Mouse (Mus musculus) fibroblast of lung, adult 2 months (primary cell): ENCODE results near the gene Heyl.
"Not testable (repeated sequence)": the region's sequence is repeated elsewhere in the genome, so short reads cannot be mapped to it uniquely, and the experiment has no call there.

Experiments used
- DNase-seq: peaks from one replicate; pipeline ENCODE4 v3.0.0-alpha.2; 2011; ENCODE audit warnings: low read depth

Gene Heyl

DNA sequence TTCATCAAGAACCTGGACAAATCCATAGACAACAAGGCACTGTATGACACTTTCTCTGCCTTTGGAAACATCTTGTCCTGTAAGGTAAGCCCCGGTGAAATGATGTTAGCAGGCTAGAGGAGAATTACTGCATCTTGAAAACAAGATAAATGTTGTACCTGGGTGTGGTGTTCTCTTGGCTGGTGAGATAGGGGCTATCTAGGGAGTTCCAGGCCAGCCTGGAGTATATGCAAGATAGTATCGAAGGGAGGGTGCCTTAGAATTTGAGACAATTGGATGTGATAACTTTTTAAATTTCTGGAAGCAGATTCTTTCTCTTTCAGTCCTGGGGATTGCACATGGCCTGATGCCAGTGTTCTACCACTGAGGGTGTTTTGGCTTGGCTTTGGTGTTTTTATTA lies 53.4 kb downstream of the Heyl start:
- no peak for DNase-seq

GRCm38 (mm10) chr4:123289038-123289437 lies 55.7 kb downstream of the Heyl start:
- no peak for DNase-seq

DNA sequence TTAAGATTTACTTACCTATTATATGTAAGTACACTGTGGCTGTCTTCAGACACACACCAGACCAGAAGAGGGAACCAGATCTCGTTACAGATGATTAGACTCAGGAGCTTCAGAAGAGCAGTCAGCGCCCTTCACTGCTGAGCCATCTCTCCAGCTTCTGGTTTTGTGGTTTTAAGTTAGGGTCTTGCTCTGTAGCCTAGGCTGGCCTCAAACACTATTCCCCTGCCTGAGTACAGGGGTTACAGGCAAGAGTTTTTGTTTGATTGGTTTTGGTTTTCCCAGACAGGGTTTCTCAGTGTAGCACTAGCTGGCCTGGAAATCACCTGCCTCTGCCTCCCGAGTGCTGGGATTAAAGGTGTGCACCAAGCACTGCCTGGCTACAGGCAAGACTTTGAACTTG lies 59.0 kb downstream of the Heyl start:
- DNase-seq: no peak

- DNase-seq: no peak
Observed at GRCm38 (mm10) chr4:123292989-123293388, 59.6 kb downstream of the Heyl start.

- DNase-seq: no peak
Observed at GRCm38 (mm10) chr4:123293661-123294443, 60.5 kb downstream of the Heyl start.

DNA sequence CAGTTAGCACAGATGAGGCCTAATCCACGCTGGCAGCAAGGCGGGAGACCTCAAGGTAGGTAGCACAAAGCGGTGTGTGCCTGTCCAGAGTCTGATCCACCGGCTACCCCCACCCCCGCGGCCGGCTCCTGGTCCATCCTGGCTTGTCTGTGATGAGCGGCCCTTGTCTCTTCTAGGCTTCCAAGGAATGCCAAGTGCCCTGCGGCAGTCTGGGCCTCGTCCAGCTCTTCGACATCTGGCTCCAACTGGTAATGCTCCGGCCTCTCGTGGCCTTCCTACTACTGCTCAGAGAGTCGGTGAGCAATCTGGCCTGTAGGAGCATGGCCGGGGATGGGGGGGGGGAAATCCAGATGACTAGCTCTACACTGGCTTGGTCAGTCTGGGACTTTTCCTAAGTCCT lies 61.7 kb downstream of the Heyl start:
- DNase-seq: not testable (repeated sequence)

DNA sequence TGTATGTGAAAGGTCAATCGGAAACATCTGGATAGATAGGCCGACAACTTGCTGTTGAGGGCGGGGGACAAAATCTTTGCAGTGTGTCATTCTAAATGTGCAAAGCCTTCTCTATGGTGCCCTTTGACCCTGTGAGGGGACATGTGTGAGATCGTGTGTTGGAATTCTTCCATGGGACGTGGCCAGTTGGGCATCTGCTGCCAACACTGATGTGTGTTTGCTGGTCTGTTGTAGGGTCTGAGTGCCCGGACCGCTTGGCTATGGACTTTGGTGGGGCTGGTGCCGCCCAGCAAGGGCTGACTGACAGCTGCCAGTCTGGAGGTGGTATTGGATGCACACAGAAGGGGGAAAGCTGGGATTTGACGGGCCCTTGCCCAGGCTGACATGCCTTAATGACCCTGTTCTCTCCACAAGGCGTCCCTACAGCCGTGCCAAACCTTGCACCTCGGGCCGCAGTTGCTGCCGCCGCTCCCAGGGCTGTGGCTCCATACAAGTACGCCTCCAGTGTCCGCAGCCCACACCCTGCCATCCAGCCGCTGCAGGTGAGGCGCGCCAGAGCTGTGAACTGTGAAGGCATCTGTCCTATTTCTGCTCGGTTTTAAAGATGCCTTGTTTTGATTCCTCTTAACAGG lies 62.3 kb downstream of the Heyl start:
- DNase-seq: no peak

DNA sequence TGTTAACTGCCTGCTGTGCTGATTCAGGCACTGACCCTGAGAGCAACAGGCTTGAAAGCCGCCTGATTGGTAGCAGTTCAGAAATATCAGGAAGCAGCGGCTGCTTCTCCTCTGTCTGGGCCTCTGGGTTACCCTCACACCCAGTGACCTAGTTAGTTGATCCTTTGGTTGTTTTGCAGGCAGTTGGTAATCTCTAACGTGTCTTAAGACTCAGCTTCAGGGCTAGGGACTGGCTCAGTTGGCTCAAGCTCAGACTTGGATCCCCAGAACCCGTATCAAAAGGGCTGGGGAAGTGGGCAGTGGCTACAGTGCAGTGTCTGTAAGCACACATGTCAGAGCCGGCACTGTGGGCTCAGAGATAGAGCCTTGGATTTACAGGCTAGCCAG lies 62.8 kb downstream of the Heyl start:
- no peak for DNase-seq

- no peak for DNase-seq
Observed at GRCm38 (mm10) chr4:123297195-123297960, 64.0 kb downstream of the Heyl start.

- no peak for DNase-seq
Observed at GRCm38 (mm10) chr4:123298226-123298625, 64.9 kb downstream of the Heyl start.

- DNase-seq: no peak
Observed at GRCm38 (mm10) chr4:123298980-123299670, 65.8 kb downstream of the Heyl start.
